ENCODE assay signal across 19 mouse cellular contexts in the genomic region with DNA sequence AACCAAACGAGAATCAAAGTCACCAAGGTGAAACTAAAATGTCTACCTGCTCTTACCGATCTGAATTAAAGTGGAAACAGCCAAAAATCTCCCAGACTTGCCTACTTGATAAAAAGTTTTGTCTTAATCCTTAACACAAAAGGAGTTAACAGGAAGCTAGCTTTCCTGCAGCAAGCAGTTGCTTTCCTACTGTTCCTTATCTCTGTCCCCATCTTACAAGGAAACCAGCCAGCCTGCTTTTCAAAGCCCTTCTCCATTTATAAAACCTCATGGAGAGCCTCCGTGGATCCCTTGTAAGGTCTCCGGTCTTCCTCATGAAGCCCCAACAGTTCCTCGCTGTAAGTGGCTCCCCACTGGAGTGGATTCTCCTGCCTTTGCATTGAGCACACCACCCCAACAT. TPM values are rescaled to one million over a fixed set of nuclear protein-coding genes. Genes with fewer than 3 reads are reported as not detected.
"Had no signal": no experiment of that assay in that cellular context is flagged by ENCODE, and none has a peak within 500 bp of the region (broad histone marks: within the 10 kb centered on the region; RNA-seq: fewer than 3 reads in every experiment).

No protein-coding gene starts in this region.

- H3K4me1 ChIP-seq: lung, embryonic 15.5 days; midbrain, embryonic 15.5 days; neural tube, embryonic 13.5 days had no signal

- H3K4me2 ChIP-seq: limb, embryonic 12.5 days; liver, embryonic 13.5 days; lung, embryonic 15.5 days; midbrain, embryonic 11.5 days; midbrain, embryonic 15.5 days; neural tube, embryonic 13.5 days had no signal

- H3K27ac ChIP-seq: layer of hippocampus, adult 2 months; limb, embryonic 12.5 days; liver, embryonic 13.5 days; lung, embryonic 15.5 days; macrophage; midbrain, embryonic 15.5 days; neural tube, embryonic 13.5 days had no signal

- H3K9me3 ChIP-seq: limb, embryonic 12.5 days; liver, embryonic 13.5 days; lung, embryonic 15.5 days; midbrain, embryonic 15.5 days; neural tube, embryonic 13.5 days had no signal

- H3K36me3 ChIP-seq: midbrain, embryonic 15.5 days had no signal

- H3K4me3 ChIP-seq: layer of hippocampus, adult 2 months; limb, embryonic 12.5 days; liver, embryonic 13.5 days; lung, embryonic 15.5 days; megakaryocyte, embryonic 14.5 days; midbrain, embryonic 15.5 days; neural tube, embryonic 13.5 days had no signal

- ATAC-seq: intestine, postnatal 0 days; liver, postnatal 0 days; midbrain, embryonic 15.5 days had no signal

- H3K27me3 ChIP-seq: limb, embryonic 12.5 days; lung, embryonic 15.5 days; midbrain, embryonic 15.5 days; neural tube, embryonic 13.5 days had no signal

- H3K9ac ChIP-seq: limb, embryonic 12.5 days; liver, embryonic 13.5 days; liver, postnatal 0 days; lung, embryonic 15.5 days; midbrain, embryonic 15.5 days; neural tube, embryonic 13.5 days had no signal

- DNase-seq: kidney, postnatal 4 days; liver; liver, embryonic 13.5 days; liver, postnatal 0 days; retina, postnatal 1 day; right cerebral cortex, postnatal 4 days; spleen, adult 18-20 months; thymus, adult 2 months; thymus, postnatal 36 days had no signal

RNA-seq across cellular contexts. Expression of a gene that starts 58.8 kb away (rescaled TPM):
- total RNA-seq: monocyte, adult 5-6 weeks had no signal
- polyA plus RNA-seq: macrophage had no signal
